ENCODE assay signal across 8 mouse cellular contexts in genomic region chrX:12761259-12761625, GRCm38 (mm10). TPM values are rescaled to one million over a fixed set of nuclear protein-coding genes. Genes with fewer than 3 reads are reported as not detected.
DNase-seq lines count a peak whose midpoint lies in the region; ATAC-seq lines count a peak whose summit lies in the region.

No protein-coding gene starts in this region.

- 6% methylated on average over 25 of the region's 25 CpGs for WGBS in heart, embryonic 12.5 days
- 11% methylated on average over 24 of the region's 25 CpGs for WGBS in hindbrain, embryonic 15.5 days
- 9% methylated on average over 25 of the region's 25 CpGs for WGBS in midbrain, embryonic 14.5 days

- peak overlapping the region; percentile 68 for H3K4me2 ChIP-seq in heart, embryonic 12.5 days
- peak overlapping the region; percentile 56 for H3K4me2 ChIP-seq in hindbrain, embryonic 15.5 days
- H3K4me2 ChIP-seq in midbrain, embryonic 14.5 days (ENCODE audit: low read length): peak overlapping the region; percentile 62

- peak overlapping the region; percentile 91 for H3K4me3 ChIP-seq in heart, embryonic 12.5 days
- peak overlapping the region; percentile 98 for H3K4me3 ChIP-seq in brown adipose tissue, adult 24 weeks (ENCODE audit: insufficient read depth, low read depth, low read length)
- peak overlapping the region; percentile 60 for H3K4me3 ChIP-seq in hindbrain, embryonic 15.5 days
- peak overlapping the region; percentile 57 for H3K4me3 ChIP-seq in midbrain, embryonic 14.5 days (replicated peaks; ENCODE audit: low read depth, low read length)

- H3K27me3 ChIP-seq in heart, embryonic 12.5 days (replicated peaks): peaks cover 18% of the 10 kb centered on the region
- H3K27me3 ChIP-seq in hindbrain, embryonic 15.5 days: no peaks in the 10 kb centered on the region
- H3K27me3 ChIP-seq in midbrain, embryonic 14.5 days (ENCODE audit: control insufficient read depth, insufficient read depth, low read length): no peaks in the 10 kb centered on the region

- H3K9ac ChIP-seq in heart, embryonic 12.5 days: peak overlapping the region; percentile 93
- H3K9ac ChIP-seq in hindbrain, embryonic 15.5 days: peak overlapping the region; percentile 68
- H3K9ac ChIP-seq in midbrain, embryonic 14.5 days (replicated peaks; ENCODE audit: low read length): peak overlapping the region; percentile 74

- H3K27ac ChIP-seq in heart, embryonic 12.5 days (ENCODE audit: poor library complexity, severe bottlenecking): peak overlapping the region; percentile 98
- H3K27ac ChIP-seq in brown adipose tissue, adult 24 weeks (replicated peaks; ENCODE audit: low read depth, low read length): peak overlapping the region; percentile 83
- H3K27ac ChIP-seq in hindbrain, embryonic 15.5 days (replicated peaks): peak overlapping the region; percentile 96
- peak overlapping the region; percentile 94 for H3K27ac ChIP-seq in midbrain, embryonic 14.5 days (replicated peaks; ENCODE audit: low read depth, low read length)

- H3K9me3 ChIP-seq in heart, embryonic 12.5 days (replicated peaks): 0 out of 2 replicates have a peak, but pooled peaks cover 3% of the 10 kb centered on the region
- no peaks in the 10 kb centered on the region for H3K9me3 ChIP-seq in hindbrain, embryonic 15.5 days
- H3K9me3 ChIP-seq in midbrain, embryonic 14.5 days (ENCODE audit: control insufficient read depth, low read length): no peaks in the 10 kb centered on the region

- no peak for DNase-seq in heart, adult 18-20 months
- peak; percentile 60 for DNase-seq in 3T3-L1 (ENCODE audit: low read depth, low spot score)
- peak; percentile 56 for DNase-seq in midbrain, embryonic 14.5 days
- DNase-seq in ovary, adult 18-20 months (ENCODE audit: low spot score): no peak
- DNase-seq in ovary, postnatal 36 days (ENCODE audit: low spot score): no peak

- H3K36me3 ChIP-seq in heart, embryonic 12.5 days: no peaks in the 10 kb centered on the region
- no peaks in the 10 kb centered on the region for H3K36me3 ChIP-seq in hindbrain, embryonic 15.5 days
- no peaks in the 10 kb centered on the region for H3K36me3 ChIP-seq in midbrain, embryonic 14.5 days (ENCODE audit: control insufficient read depth, insufficient read depth, low read length)

- peak; percentile 9 for ATAC-seq in heart, embryonic 12.5 days (ENCODE audit: insufficient number of reproducible peaks, low FRiP score)
- ATAC-seq in hindbrain, embryonic 15.5 days (ENCODE audit: low FRiP score, low read depth): peak; percentile 13
- peak; percentile 22; the same call in 1 of the 2 replicates for ATAC-seq in midbrain, embryonic 14.5 days (ENCODE audit: low FRiP score, low TSS enrichment)

- peaks cover 8% of the 10 kb centered on the region for H3K4me1 ChIP-seq in heart, embryonic 12.5 days (replicated peaks)
- H3K4me1 ChIP-seq in brown adipose tissue, adult 24 weeks (ENCODE audit: control insufficient read depth, insufficient read depth, insufficient read length, low read length): no peaks in the 10 kb centered on the region
- peaks cover 8% of the 10 kb centered on the region; the same call in 1 of the 2 replicates for H3K4me1 ChIP-seq in hindbrain, embryonic 15.5 days (replicated peaks)
- peaks cover 4% of the 10 kb centered on the region; the same call in 1 of the 2 replicates for H3K4me1 ChIP-seq in midbrain, embryonic 14.5 days (ENCODE audit: control insufficient read depth, insufficient read depth, low read length)

RNA-seq across cellular contexts. Expression of gene Med14, which starts 0.6 kb away (rescaled TPM):
- 30.2 and 32.6 TPM in 2 replicates for polyA plus RNA-seq in heart, embryonic 12.5 days (2016; fragmentation: Nextera tagmentation; extraction: Ambion mirVana)
- total RNA-seq in heart, adult 18-20 months (2021): 10 to 100 TPM; 20.5 to 28.9 TPM
- 8.1 and 8.8 TPM in 2 replicates for polyA plus RNA-seq in brown adipose tissue, adult 24 weeks (2012; ENCODE audit: insufficient read depth, insufficient read length, missing spikeins)
- 13.0 and 14.5 TPM in 2 replicates for polyA plus RNA-seq in hindbrain, embryonic 15.5 days (2015; fragmentation: Nextera tagmentation; extraction: Ambion mirVana)
- 17.8 and 24.8 TPM in 2 replicates for polyA plus RNA-seq in midbrain, embryonic 14.5 days (2014; fragmentation: Nextera tagmentation; extraction: Ambion mirVana)

Comparison
In these comparisons a context has a peak if more than half of its experiments do, and no peak if none do; other contexts are left out.
1. DNase-seq: peak in 3T3-L1 (single experiment) and midbrain, embryonic 14.5 days (single experiment); none in heart, adult 18-20 months (0 of 2), ovary, adult 18-20 months (single experiment) and ovary, postnatal 36 days (single experiment).
2. Peak in every context shown above with its lines, with median percentiles within 50 percentile points of each other: ATAC-seq, H3K27ac ChIP-seq, H3K4me2 ChIP-seq, H3K4me3 ChIP-seq and H3K9ac ChIP-seq.